Mouse (Mus musculus): Measurements from ENCODE around the gene Wnt16.

DNA sequence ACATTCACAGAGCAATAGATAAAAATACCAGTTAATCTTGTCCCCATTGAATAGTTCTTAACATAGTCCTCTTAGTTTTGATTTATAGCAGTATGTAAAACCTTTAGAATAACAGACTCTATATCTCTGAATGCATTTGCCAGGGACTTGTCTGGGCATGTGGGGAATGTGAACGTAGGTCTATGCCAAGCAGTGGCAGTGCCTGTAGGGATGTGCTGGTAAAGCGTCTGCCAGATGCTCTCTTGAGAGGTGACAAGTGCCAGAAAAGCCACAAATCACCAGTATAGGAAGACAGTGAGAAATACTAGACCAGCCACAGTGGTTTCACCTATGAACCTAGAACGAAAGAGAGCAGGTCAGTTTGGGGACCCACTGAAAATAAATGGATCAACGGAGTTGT is 25.5 kb upstream of the Wnt16 start:
- TF ChIP-seq CTCF (IDR thresholded peaks at IDR 0.05; ENCODE audit: insufficient read depth, low read length) (no peak), POLR2A (IDR thresholded peaks at IDR 0.05; ENCODE audit: borderline replicate concordance, extremely low read depth, low read depth, low read length) (no peak)
